Mouse (Mus musculus) megakaryocyte, embryonic 14.5 days (primary cell): ENCODE measurements around the gene Adamts9.

Experiments used
- FLI1 ChIP-seq: IDR thresholded peaks from 2 replicates; pipeline ENCODE4 v1.6.1; 2012; ENCODE audit warnings: low read length, inconsistent platforms, mixed read lengths
- GATA1 ChIP-seq: IDR thresholded peaks from 3 replicates; pipeline ENCODE4 v1.6.1; 2012; ENCODE audit warnings: mixed read lengths, low read length, inconsistent platforms, borderline replicate concordance

DNA sequence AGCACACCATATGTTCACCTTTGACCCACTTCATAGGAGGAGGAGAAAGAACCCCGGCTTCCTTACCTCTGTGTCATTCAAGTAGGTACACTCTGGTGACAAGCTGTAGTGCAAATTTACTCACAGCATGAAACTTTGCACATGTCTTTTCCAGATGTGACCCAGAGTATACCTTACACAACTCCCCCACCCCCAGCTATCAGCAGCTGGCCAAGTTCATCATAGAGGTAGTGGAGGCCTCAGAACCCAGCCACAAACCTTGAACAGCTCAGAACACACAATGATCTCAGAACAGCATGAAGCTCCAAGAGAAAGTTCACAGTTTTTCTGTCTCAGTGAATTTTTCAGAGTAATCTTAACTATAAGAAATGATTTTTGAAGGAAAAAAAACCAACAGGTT lies 51.8 kb downstream of the Adamts9 start:
- no peak for TF ChIP-seq GATA1
- TF ChIP-seq FLI1 = no peak
